Mouse (Mus musculus) c-Kit-positive CD71-positive TER-119-positive erythroid progenitor cells, embryonic 14.5 days (primary cell): Measurements from ENCODE around the gene Esrrb.

Source experiments
- DNase-seq: peaks from one replicate; pipeline ENCODE4 v3.0.0-alpha.2; 2013; ENCODE audit warnings: low spot score

The Esrrb gene

DNA sequence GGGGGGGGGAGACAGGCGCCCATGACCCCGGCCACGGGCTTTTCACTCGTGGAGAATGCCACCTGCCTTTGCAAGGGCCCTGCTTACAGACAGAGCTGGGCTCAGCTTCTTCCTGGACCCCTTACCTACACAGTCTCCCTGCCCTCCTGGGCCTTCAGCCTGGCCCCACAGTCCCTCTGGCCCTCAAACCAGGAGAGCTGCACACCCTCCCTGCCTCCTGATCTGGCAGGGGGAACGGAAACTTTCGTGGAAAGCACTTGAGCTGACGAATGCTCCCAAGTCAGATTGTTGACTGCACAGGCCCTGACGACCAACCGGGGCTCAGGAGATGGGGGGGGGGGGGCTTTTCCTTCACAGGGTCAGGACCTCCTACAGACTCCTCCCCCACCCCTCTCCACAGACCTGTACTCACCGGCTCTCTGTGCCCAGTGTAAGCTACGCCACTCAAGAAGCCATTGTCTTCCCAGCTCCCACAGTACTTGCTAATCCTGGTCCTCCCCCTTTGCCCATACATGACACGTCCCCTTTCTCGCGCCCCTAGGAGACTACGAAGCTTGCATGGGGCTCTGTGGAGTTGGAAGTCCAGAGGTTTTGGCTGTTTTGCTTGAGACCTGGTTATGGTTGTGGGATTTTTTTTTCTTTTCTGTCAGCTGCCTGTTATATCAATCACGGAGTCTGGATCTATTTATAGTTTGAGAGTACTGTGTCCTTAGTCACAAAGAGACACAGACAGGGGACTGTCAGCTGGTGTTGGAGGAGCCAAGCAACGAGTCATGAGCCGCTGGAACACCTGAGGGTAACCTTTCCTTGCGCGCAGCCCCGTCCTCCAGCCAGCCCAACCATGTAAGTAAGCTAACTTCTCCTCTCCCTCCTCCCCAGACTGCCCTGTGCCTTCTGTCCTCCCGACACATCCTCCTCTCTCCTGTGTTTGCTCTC lies at the start of gene Esrrb:
Gene Esrrb (plus strand): TSS at position 422 of the 936 bp plus-strand sequence.
- no peak for DNase-seq

DNA sequence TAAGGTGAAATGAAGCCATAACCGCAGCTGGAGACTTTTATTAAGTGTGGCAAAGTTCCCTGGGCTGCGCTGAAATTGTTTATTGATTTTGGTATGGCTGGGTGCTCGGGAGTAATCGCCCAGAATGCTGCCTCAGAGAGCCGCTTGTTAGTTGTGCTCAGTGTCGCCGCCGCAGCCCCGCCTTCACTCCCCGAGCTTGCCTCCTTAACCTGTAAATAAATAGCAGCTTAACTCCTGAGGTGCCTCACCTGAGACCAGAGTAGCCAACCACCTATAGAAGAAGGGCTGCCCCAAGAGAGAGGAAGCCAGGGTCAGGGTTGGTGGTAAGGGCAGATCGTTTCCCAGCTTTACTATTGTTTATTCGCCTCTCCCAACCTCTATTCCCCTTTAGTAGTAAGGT lies 40.3 kb upstream of the Esrrb start:
- no peak for DNase-seq

DNA sequence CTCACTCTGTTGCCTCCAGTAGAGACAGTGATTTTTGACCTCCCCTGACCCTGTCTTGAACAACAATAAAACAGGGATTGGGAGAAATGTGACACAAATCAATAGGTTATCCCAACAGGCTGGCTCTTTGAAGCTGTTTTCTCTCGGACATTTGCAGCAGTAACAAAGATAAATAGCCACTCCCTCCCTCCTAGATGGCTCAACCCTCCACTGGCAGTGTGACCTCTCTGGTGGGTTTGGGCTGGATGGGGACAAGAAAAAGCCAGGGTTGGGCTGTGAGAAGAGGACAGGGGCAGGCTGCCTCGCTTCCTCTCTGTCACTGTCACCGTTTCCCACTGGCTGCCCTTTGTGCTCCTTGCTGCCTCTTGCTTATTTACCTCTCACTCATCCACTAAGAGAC lies 36.6 kb upstream of the Esrrb start:
- DNase-seq: no peak

DNA sequence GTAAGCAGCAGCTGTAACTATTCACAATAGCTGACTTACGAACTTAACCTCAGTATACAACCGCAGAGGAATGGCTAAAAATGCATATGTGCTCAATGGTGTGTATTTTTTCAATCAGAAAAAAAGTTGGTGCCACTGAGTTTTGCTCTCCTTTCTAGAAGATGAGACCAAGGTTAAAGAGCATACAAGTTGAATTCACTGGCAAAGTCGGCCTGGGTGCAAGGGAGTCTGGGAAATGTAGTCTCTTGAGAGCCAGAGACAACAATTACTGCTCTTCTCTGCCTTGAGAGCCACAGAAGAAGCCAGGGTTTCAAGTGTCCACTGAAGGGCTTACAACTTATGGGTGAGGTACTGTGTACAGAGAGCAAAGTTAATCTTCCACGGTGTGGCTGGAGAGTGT lies 31.1 kb upstream of the Esrrb start:
- DNase-seq: no peak

DNA sequence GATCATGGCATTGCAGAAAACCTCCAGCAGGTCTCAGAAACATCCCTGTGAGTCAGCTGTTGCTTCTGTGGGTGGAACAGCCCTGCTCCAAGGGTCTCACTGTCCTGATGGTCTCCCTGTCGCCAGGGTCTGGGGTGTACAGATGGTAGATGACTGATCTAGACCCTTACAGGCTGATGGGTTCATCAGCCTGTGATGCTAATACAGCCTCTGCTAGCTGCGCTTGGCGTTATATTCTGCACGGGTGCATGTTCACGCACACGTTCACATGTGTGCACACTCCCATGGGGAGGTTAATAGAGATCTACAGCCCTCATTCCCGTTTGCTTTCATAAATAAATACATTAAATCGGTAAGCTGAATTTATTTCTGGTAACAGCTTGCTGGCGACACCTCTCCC lies 30.2 kb upstream of the Esrrb start:
- no peak for DNase-seq

DNA sequence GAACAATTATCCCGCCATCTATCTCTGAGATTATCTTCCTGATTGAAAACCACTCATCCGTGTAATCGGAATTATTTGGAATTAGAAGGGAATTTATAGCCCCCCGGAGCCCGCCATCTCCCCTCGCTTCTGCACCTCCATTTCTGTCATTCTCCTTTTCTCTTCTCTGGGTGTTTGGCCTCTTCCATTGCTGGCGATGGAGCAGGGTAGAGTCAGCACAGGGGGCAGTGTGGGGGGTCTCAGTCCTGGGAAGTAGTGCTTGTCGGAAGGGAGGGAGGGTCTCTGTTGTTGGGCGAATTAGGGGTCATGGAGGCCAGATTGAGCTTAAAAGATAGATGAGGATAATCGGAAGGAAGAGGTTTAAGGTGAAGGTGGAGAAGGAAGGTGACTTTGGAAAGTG lies 29.7 kb upstream of the Esrrb start:
- no peak for DNase-seq

DNA sequence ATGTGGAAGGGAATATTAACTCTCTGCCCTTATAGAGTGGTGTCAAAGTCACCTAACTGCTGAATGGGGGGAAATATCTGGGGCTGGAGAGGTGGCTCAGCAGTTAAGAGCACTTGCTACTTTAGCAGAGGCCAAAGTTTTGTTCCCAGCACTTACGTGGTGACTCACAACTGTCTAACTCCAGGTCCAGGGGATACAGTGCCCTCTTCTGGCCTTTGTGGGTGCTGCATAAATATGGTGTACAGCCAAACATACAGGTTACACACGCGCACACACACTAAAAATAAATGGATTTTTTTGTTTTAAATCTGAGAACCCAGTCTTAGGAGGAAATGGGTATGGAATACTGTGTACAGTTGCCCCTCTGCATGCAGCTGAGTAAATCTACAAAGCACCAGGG lies 24.7 kb upstream of the Esrrb start:
- DNase-seq: peak; percentile 3

DNA sequence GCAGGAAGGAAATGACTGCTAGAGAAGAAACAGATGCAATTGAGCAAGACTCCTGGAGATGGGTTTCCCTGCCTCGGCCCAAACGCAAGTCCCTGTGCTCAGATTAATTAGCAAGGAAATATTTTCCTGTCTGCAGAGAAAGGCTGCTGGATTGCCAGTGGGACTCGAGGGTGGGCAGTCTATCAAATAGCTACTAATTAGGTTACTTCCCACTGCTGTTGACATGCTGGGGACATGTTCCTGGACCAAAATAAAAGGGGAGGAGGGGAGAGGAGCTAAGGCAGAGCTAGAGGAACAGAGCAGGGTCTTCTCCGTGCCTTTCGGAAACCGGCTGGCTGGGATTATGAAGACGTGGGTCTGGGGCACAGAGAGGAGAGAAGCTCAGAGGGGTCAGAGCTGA lies 24.0 kb upstream of the Esrrb start:
- no peak for DNase-seq

DNA sequence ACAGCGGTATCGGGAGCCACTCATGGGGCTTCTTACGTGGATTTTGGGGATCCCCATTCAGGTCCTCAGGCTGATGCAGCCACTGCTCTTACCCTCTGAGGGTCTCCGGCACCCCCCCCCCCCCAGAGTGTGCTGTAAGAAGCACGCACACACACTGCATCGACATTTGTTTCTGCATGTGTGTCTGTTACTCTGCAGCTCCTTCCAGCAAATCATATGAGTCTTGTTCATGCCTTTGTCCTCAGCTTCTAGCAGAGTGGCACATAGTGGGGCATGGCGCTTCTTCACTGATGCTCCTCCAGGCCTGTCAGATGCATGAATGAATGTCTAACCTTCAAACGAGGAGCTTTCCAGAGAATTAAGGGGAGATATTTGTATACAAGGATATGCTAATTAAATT lies 11.4 kb upstream of the Esrrb start:
- DNase-seq: no peak

DNA sequence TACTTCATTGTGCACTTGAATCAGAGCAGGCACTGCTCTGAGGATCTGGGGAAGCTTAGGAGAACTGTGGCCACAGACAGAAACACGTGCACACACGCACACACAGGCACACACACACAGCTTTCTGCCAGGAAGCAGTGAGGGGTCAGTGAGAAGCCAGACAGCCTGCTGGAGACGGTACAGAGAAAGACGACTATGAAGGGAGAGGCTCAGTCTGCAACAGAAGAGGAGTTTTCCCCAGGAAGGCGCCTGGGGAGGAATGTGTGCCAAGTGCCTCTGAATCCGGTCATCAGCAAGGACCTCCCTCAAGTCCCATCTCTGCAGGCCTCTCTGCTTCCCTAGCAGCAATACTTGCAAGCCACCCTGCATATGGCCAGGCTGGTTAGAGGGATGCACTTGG lies 1.5 kb upstream of the Esrrb start:
- no peak for DNase-seq

DNA sequence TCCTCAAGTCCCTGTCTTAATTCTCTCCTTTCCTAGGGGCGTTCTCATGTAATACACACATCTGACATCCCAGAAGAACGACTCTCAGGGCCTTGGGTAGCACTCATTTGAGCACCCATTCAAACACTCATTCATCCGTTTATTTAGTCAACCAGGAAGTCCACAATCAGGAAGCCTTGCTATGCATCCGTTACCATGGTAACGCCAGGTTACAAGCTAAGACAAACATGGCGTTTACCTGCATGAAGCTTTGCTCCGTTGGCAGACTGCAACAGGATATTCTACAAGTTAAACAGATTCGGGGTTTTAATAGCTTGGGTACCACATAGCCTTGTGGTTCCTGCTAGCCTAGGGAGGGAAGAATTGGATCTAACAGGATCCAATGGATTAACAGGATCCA lies 1.0 kb upstream of the Esrrb start:
- no peak for DNase-seq

DNA sequence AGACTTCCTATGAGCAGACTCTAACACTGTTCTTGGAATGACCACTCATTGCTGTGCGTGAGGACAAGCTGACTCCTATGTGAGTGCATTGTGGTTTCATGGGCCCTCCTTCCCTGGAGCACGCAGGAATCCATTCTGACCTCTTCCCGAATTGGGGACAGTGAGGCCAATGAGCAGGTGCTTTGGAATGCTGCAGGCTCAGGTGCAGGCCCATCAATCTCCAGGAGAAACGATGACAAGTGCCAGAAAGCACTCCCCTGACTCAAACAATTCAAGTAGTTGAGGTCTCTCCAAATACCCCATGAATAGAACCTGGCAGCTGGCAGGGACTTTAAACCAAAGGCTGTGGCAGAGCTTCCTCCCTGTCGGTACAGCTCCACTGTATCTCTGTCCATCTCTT lies 3.4 kb downstream of the Esrrb start:
- DNase-seq: no peak

DNA sequence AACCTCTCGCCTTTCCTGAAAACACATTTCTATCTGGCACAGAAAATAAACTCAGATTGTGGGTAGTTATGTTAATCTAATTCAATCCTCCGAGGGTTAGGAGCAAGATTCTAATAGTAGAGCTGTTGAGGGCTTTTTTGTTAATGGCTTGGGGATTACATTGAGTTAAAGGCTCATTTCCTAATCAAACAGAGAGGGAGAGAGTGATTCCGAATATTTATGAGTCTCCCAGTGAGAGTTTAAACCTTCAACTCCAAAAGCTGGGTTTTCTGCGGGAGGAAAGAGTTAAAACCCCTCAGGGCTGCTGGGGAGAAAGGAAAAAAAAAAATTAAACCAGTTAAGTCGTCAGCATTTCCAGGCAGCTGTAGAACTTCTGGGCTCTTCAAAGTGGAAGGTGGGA lies 3.8 kb downstream of the Esrrb start:
- DNase-seq: no peak

DNA sequence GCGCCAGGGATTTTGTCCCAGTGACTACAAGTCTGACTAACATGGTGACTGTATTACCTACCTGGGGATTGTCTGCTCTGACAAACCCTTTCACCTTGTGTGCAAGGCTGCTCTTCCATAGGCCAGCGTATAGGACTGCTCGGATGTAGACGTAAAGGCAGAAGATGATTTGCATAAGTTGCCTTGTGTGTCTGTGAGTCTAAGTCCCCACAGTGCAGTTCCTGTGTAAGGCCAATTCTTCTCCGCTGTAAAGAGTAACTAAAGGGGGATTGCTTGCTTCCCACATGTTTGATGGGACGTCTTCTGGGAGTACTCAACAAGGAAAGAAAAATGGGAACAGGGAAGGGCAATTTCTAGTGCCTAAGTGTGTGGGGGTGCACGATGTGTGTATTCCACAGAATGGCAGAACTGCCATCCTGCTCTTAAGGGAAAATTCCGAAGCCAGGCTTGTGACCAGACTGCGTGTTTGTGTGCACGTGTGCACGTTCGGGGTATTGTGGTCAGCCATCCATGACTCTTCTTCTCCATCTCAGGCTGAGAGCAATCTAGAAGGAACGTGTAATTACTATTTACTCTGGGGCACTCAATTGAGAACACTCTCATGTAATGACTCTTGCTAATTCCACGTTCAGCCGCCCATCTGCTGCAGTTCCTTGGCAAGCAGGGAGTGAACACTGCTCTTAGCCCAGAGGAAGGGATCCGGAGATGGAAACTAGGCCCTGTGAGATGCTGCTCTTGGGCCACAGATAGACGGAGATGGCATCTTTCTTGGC lies 9.9 kb downstream of the Esrrb start:
- DNase-seq: no peak

DNA sequence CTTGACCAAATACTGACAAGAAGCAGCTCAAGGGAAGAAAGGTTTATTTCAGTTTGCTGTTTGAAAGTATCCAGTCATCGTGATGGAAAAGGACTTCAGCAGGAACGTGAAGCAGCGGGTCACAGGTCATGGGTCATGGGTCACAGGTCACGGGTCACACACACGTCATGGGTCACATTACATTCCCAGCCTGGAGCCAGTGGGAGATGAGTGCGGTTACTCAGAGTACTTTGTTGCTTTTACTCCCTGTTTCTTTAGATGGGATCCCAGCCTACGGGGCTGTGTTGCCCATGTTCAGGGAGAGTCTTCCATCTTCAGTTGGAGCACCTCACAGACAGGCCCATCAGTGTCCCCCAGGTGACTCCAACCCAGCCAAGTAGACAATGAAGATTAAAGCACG lies 13.4 kb downstream of the Esrrb start:
- DNase-seq: no peak

DNA sequence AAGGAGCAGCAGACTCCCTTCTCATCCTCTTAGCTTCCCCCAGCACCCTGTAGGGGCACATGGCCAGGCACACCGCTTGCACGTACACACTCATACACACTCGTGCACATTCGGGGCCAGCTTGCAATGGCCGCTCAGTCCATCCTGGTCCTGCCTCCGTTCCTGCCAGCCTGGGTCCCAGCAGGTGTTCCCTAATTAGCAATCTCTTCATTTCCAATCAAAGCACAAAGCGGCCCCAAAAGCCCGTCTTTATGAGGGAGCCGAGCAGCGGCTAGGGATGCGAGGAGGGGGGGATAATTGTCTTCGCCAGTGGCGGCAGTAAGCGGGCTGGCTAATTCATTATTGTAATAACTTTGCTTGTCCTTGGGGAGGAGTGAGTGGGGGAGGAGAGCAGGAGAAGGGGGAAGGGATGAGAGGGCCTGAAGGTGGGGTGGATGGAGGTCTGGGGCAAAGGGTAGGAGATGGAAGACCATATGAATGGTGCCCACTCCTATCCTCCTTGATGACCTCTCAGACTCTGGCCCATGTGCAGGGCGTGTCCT lies 18.8 kb downstream of the Esrrb start:
- no peak for DNase-seq

DNA sequence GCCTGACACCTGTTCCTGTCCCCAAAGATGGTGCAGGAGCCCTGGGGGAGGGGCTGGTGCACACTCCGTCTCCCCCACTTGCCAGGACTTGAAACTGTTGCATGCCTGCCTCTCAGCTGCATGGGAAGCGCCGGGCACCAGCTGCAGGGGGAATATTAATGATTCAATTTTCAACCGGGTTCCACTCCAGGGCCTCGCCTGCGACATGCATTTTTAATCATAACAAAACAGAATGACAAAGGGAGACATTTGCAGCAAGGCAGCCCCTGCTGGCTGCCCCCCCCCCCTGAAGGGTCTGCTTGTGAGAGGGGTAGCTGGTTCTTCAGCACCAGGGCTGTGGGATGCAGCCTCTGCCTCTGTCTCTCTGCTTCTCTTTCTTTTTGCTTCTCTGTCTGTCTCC lies 22.9 kb downstream of the Esrrb start:
- no peak for DNase-seq

DNA sequence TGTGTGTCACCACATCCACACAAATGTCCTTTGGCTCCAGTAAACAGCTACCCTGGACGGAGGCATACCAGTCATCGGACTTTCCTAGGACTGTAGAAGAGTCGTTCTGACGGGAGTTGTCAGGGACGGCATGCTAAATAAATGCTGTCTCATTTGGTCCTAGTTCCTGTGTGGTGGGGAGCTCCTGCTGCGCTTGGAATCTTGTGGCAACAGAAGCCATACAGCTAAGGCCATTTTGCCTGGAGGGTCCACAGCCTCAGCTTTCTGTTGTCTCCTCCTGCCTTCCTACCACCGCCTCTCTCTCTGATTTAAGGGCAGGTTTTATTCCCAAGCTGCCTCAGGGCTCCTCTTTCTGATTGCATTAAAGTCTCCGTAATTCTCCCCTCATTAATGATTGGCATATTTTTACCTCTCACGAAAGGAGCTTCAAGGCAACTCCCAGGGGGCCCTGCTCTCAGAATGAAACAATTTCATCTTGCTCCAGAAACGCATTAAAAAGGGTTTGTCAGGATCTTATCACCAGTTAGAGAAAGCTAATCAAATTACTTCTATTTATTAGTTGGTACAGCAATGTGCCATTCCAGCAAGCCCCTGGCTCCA lies 26.9 kb downstream of the Esrrb start:
- DNase-seq: no peak

DNA sequence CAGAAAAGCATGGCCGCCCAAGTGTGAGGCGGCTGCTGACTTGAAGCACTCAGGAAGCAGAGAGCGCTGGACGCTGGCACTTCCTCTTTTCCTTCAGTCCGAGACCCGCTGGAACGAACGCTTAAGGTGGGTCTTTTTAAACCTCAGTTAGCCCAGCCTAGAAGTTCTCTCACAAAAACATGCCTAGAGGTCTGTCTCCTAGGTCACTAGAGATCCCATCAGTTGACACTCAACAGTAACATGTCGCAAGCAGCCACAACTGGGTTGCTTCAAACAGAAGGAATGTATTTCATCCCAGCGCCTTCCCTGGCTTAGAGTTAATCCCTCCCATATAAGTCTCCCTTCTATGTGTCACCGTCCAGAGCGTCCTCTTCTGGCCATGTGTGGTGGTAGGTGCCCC lies 33.9 kb downstream of the Esrrb start:
- no peak for DNase-seq

DNA sequence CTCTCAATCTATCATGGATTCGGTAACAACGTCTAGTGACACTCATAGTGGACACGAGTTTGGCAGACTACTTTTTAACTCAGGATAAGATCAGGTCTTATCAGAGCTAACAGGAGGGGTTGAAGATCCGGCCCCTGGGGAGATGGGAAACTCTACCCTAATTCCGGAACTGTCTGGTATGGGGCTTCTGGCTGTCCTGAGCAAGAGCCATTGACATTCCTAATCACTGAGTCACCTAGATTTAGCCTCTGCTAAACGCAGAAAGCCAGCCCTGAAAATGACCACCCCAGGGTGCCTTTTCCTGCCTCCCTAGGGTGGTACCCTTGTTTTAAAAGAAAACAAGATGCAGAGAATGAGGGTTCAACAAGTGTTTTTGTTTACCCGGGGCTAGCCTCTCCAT lies 34.4 kb downstream of the Esrrb start:
- no peak for DNase-seq

DNA sequence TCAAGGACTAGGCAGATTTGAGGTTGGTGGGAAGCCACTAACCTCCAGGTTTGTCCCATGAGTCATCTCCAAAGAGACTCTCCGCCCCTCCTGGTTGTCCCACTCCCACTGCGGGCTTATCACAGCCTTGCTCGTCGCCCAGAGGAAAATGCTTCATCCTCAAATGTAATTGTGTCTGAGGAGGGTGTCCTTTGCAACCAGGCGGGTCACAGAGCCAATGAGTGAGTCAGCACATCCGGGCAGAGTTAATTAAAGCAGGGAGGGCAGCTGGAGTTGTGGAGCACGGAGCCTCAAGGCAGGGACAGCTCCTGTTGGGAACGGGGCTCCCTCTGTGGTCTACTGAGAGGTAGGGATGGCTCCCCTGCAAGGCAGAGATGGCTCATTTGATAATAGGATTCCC lies 37.8 kb downstream of the Esrrb start:
- DNase-seq: no peak

DNA sequence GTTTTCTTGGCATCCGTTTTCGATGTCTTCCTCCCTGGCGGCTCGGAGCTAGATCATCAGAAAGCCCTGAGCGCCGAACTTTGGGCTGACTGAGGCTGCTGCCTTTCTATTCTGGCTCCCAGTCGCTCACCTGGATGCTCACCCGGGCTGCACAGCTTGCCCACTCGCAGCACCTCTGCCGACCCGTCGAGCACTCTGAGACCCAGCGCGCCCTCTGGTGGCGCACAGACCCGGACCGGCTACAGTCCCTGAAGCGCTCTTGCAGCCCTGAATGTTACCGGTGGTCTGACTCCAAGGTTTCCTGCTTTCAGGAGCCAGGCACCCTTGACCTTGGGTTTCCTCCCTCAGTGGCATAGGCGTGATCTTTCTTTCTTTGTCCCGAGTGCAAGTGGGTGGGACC lies 41.8 kb downstream of the Esrrb start:
- DNase-seq: peak; percentile 13

DNA sequence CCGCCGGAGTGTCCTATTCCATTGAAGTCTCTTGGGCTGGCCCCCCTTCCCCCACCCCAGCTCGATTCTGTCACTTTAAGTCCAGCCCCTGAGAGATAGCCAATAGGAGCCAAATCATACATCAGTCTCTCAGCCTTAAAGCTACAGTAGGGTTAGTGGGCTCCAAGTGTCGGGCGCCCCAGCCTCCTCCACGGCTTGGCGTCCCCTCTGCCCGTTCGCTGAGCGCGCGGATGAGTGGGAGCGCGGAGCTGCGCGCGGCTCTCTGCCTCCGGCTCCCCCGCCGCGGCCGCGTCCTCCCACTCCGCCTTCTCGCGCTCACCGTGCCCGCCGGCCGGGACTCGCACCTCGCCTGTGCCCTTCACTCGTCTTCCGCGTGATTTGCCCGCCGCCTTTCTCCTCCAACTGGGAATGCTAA lies 60.6 kb downstream of the Esrrb start:
- no peak for DNase-seq
